Mouse (Mus musculus): ENCODE data around the gene Snx29. TPM values are rescaled to one million over a fixed set of nuclear protein-coding genes. Genes with fewer than 3 reads are reported as not detected.

Snx29 gene
- polyA plus RNA-seq, 1 experiment from 2014 or later = 9.5 TPM

GRCm38 (mm10) chr16:11756598-11757245 lies 434.0 kb downstream of the Snx29 start:
- ATAC-seq (ENCODE audit: insufficient number of reproducible peaks, low FRiP score, low TSS enrichment, low read depth) (no peak), DNase-seq (ENCODE audit: low spot score) (no peak)
- Histone ChIP-seq H3K4me3 (ENCODE audit: low read depth, low read length) (no peak overlapping the region), H3K9ac (ENCODE audit: low read length) (no peak overlapping the region), H3K4me1 (ENCODE audit: control insufficient read depth, insufficient read depth, low read length) (no peaks in the 10 kb centered on the region), H3K9me3 (ENCODE audit: control insufficient read depth, low read length) (no peaks in the 10 kb centered on the region), H3K27me3 (ENCODE audit: control insufficient read depth, insufficient read depth, low read length) (no peaks in the 10 kb centered on the region), H3K27ac (replicated peaks; ENCODE audit: low read depth, low read length) (no peak overlapping the region), H3K36me3 (ENCODE audit: control insufficient read depth, insufficient read depth, low read length) (no peaks in the 10 kb centered on the region), H3K4me2 (ENCODE audit: low read depth, severe bottlenecking) (no peak overlapping the region)
- WGBS = 83% methylated on average over 1 of the region's 1 CpGs

GRCm38 (mm10) chr16:11757471-11757870 lies 434.8 kb downstream of the Snx29 start:
- Histone ChIP-seq H3K27me3 (ENCODE audit: control insufficient read depth, insufficient read depth, low read length) (no peaks in the 10 kb centered on the region), H3K9me3 (ENCODE audit: control insufficient read depth, low read length) (no peaks in the 10 kb centered on the region), H3K4me2 (ENCODE audit: low read depth, severe bottlenecking) (no peak overlapping the region), H3K27ac (replicated peaks; ENCODE audit: low read depth, low read length) (no peak overlapping the region), H3K4me1 (ENCODE audit: control insufficient read depth, insufficient read depth, low read length) (no peaks in the 10 kb centered on the region), H3K36me3 (ENCODE audit: control insufficient read depth, insufficient read depth, low read length) (no peaks in the 10 kb centered on the region), H3K9ac (ENCODE audit: low read length) (no peak overlapping the region), H3K4me3 (ENCODE audit: low read depth, low read length) (no peak overlapping the region)
- DNase-seq (ENCODE audit: low spot score) (no peak), ATAC-seq (ENCODE audit: insufficient number of reproducible peaks, low FRiP score, low TSS enrichment, low read depth) (no peak)
- 87% methylated on average over 8 of the region's 8 CpGs for WGBS

DNA sequence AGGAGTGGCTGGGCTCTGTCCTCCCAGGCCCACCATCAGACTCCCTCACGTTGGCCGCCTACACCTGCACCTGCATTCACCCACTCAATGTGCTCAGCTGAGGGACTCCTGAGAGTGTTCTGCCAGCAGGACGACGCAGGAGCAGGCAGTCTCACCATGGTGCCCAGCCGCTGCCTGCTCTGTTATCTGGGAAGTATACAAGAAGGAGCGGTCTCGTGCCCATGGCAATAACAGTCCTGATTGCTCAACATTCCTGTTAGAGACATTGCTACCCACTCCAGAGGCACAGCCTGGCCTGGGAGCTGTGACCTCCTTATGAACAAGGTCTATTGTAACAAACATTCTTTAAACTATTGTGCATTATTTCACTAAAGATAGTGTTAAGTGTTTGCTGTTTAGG lies 435.2 kb downstream of the Snx29 start:
- H3K9ac ChIP-seq (ENCODE audit: low read length) = no peak overlapping the region
- WGBS = 80% methylated on average over 7 of the region's 7 CpGs
- no peak overlapping the region for H3K4me3 ChIP-seq (ENCODE audit: low read depth, low read length)
- DNase-seq (ENCODE audit: low spot score) (no peak), ATAC-seq (ENCODE audit: insufficient number of reproducible peaks, low FRiP score, low TSS enrichment, low read depth) (no peak)
- H3K27ac ChIP-seq (replicated peaks; ENCODE audit: low read depth, low read length) = no peak overlapping the region
- no peaks in the 10 kb centered on the region for H3K9me3 ChIP-seq (ENCODE audit: control insufficient read depth, low read length)
- H3K27me3 ChIP-seq (ENCODE audit: control insufficient read depth, insufficient read depth, low read length) = no peaks in the 10 kb centered on the region
- H3K36me3 ChIP-seq (ENCODE audit: control insufficient read depth, insufficient read depth, low read length) = no peaks in the 10 kb centered on the region
- H3K4me1 ChIP-seq (ENCODE audit: control insufficient read depth, insufficient read depth, low read length) = no peaks in the 10 kb centered on the region
- H3K4me2 ChIP-seq (ENCODE audit: low read depth, severe bottlenecking) = no peak overlapping the region

- WGBS = 55% methylated on average over 2 of the region's 2 CpGs
- Histone ChIP-seq H3K27me3 (ENCODE audit: control insufficient read depth, insufficient read depth, low read length) (no peaks in the 10 kb centered on the region), H3K9ac (ENCODE audit: low read length) (no peak overlapping the region; the same call in 1 of the 2 replicates), H3K4me3 (ENCODE audit: low read depth, low read length) (no peak overlapping the region), H3K4me1 (ENCODE audit: control insufficient read depth, insufficient read depth, low read length) (no peaks in the 10 kb centered on the region), H3K9me3 (ENCODE audit: control insufficient read depth, low read length) (peaks cover 2% of the 10 kb centered on the region; the same call in 1 of the 2 replicates), H3K4me2 (ENCODE audit: low read depth, severe bottlenecking) (no peak overlapping the region), H3K27ac (replicated peaks; ENCODE audit: low read depth, low read length) (no peak overlapping the region), H3K36me3 (ENCODE audit: control insufficient read depth, insufficient read depth, low read length) (no peaks in the 10 kb centered on the region)
- DNase-seq (ENCODE audit: low spot score) = no peak
- ATAC-seq (ENCODE audit: insufficient number of reproducible peaks, low FRiP score, low TSS enrichment, low read depth) = no peak
Observed at GRCm38 (mm10) chr16:11772318-11772717, 449.6 kb downstream of the Snx29 start.

- H3K36me3 ChIP-seq (ENCODE audit: control insufficient read depth, insufficient read depth, low read length) = no peaks in the 10 kb centered on the region
- no peak overlapping the region for H3K4me2 ChIP-seq (ENCODE audit: low read depth, severe bottlenecking)
- H3K9ac ChIP-seq (ENCODE audit: low read length) = no peak overlapping the region
- DNase-seq (ENCODE audit: low spot score) (no peak), ATAC-seq (ENCODE audit: insufficient number of reproducible peaks, low FRiP score, low TSS enrichment, low read depth) (no peak)
- H3K9me3 ChIP-seq (ENCODE audit: control insufficient read depth, low read length) = peaks cover 2% of the 10 kb centered on the region; the same call in 1 of the 2 replicates
- WGBS = 91% methylated on average over 1 of the region's 1 CpGs
- H3K27ac ChIP-seq (replicated peaks; ENCODE audit: low read depth, low read length) = no peak overlapping the region
- no peaks in the 10 kb centered on the region for H3K4me1 ChIP-seq (ENCODE audit: control insufficient read depth, insufficient read depth, low read length)
- no peak overlapping the region for H3K4me3 ChIP-seq (ENCODE audit: low read depth, low read length)
- H3K27me3 ChIP-seq (ENCODE audit: control insufficient read depth, insufficient read depth, low read length) = no peaks in the 10 kb centered on the region
Observed at GRCm38 (mm10) chr16:11774321-11774720, 451.6 kb downstream of the Snx29 start.

GRCm38 (mm10) chr16:11776528-11776927 lies 453.8 kb downstream of the Snx29 start:
- H3K4me1 ChIP-seq (ENCODE audit: control insufficient read depth, insufficient read depth, low read length) = no peaks in the 10 kb centered on the region
- H3K27me3 ChIP-seq (ENCODE audit: control insufficient read depth, insufficient read depth, low read length) = no peaks in the 10 kb centered on the region
- H3K4me2 ChIP-seq (ENCODE audit: low read depth, severe bottlenecking) = no peak overlapping the region
- ATAC-seq (ENCODE audit: insufficient number of reproducible peaks, low FRiP score, low TSS enrichment, low read depth) (no peak), DNase-seq (ENCODE audit: low spot score) (no peak)
- H3K27ac ChIP-seq (replicated peaks; ENCODE audit: low read depth, low read length) = no peak overlapping the region
- no peaks in the 10 kb centered on the region for H3K9me3 ChIP-seq (ENCODE audit: control insufficient read depth, low read length)
- no peak overlapping the region for H3K9ac ChIP-seq (ENCODE audit: low read length)
- WGBS = 79% methylated on average over 3 of the region's 3 CpGs
- no peak overlapping the region for H3K4me3 ChIP-seq (ENCODE audit: low read depth, low read length)
- H3K36me3 ChIP-seq (ENCODE audit: control insufficient read depth, insufficient read depth, low read length) = no peaks in the 10 kb centered on the region

GRCm38 (mm10) chr16:11778191-11778590 lies 455.5 kb downstream of the Snx29 start:
- no peak for ATAC-seq (ENCODE audit: insufficient number of reproducible peaks, low FRiP score, low TSS enrichment, low read depth)
- Histone ChIP-seq H3K36me3 (ENCODE audit: control insufficient read depth, insufficient read depth, low read length) (no peaks in the 10 kb centered on the region), H3K27me3 (ENCODE audit: control insufficient read depth, insufficient read depth, low read length) (no peaks in the 10 kb centered on the region), H3K4me2 (ENCODE audit: low read depth, severe bottlenecking) (no peak overlapping the region), H3K9ac (ENCODE audit: low read length) (no peak overlapping the region), H3K4me1 (ENCODE audit: control insufficient read depth, insufficient read depth, low read length) (no peaks in the 10 kb centered on the region), H3K9me3 (ENCODE audit: control insufficient read depth, low read length) (no peaks in the 10 kb centered on the region), H3K27ac (replicated peaks; ENCODE audit: low read depth, low read length) (no peak overlapping the region), H3K4me3 (ENCODE audit: low read depth, low read length) (no peak overlapping the region)
- DNase-seq (ENCODE audit: low spot score) = no peak
- WGBS = 79% methylated on average over 5 of the region's 5 CpGs

DNA sequence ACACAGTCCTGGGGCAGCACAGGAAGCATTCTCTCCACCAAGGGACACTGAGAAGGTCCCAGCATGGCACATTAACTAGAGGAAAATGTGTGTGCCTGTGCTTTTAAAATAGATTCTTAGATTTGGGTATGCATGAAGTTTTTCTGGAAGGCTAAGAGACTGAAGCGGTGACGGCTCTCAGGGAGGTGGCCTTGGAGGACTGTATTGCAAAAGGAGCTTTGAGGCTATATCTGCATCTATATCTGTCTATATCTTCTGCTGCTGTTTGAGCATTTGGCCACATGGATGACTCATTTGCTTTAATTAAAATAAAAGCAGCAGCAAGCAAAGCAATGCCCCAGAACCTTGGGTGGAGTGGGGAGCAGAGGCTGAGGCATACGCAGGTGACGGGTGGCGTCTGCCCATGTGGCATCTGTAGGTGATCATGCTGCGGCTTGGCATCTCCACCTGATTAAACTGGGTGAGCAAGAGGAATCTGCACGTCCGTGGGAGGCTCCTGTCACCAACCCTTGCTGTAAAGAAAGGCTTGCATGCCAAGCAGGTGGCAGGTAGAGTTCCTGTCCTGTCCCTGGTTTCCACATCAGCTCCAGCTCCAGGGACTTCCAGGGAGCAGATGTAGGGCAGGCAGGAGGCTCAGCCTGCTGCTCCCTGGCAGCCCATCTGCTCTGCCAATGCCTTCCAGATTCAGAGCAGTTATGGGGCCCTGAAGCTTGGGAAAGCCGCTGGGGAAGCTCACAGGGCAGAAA lies 456.2 kb downstream of the Snx29 start:
- 83% methylated on average over 9 of the region's 9 CpGs for WGBS
- H3K9me3 ChIP-seq (ENCODE audit: control insufficient read depth, low read length) = no peaks in the 10 kb centered on the region
- no peaks in the 10 kb centered on the region for H3K4me1 ChIP-seq (ENCODE audit: control insufficient read depth, insufficient read depth, low read length)
- H3K9ac ChIP-seq (ENCODE audit: low read length) = no peak overlapping the region
- H3K4me2 ChIP-seq (ENCODE audit: low read depth, severe bottlenecking) = no peak overlapping the region
- ATAC-seq (ENCODE audit: insufficient number of reproducible peaks, low FRiP score, low TSS enrichment, low read depth) = no peak
- DNase-seq (ENCODE audit: low spot score) = no peak
- no peak overlapping the region for H3K27ac ChIP-seq (replicated peaks; ENCODE audit: low read depth, low read length)
- no peaks in the 10 kb centered on the region for H3K27me3 ChIP-seq (ENCODE audit: control insufficient read depth, insufficient read depth, low read length)
- no peaks in the 10 kb centered on the region for H3K36me3 ChIP-seq (ENCODE audit: control insufficient read depth, insufficient read depth, low read length)
- H3K4me3 ChIP-seq (ENCODE audit: low read depth, low read length) = no peak overlapping the region

Data from limb, embryonic 11.5 days (tissue).